Mouse (Mus musculus) retina, adult 2 months (tissue): Measurements from ENCODE around the gene Unc13b.

ENCODE experiments used
- DNase-seq: peaks from one replicate; pipeline ENCODE4 v3.0.0-alpha.2; 2012; ENCODE audit warnings: low read depth, low spot score

Unc13b gene

GRCm38 (mm10) chr4:43216491-43216890 lies 157.7 kb downstream of the Unc13b start:
- no peak for DNase-seq

GRCm38 (mm10) chr4:43217997-43218396 lies 159.2 kb downstream of the Unc13b start:
- no peak for DNase-seq

- DNase-seq = no peak
Measured at GRCm38 (mm10) chr4:43231821-43232220, 173.1 kb downstream of the Unc13b start.

DNA sequence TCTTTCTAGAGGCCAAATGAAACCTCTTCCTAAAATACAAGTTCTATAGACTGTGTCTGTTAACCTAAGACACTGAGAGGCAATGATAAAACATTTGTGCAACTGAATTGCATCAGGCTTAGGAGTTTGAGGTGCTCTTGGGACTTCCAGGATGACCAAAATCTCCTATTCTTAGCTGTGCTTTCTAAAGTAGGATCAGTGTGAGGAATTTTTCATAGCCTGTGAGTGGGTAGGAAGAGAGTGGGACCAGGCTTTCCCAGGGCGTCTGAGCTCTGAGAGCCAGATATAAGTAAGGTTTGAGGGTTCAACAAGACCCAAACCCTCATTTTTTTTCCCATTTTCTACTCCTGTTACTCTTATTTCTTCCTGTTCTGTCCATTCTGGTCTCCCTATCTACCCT lies 174.2 kb downstream of the Unc13b start:
- no peak for DNase-seq

- no peak for DNase-seq
Measured at GRCm38 (mm10) chr4:43233489-43233888, 174.7 kb downstream of the Unc13b start.

- no peak for DNase-seq
Measured at GRCm38 (mm10) chr4:43236898-43237297, 178.1 kb downstream of the Unc13b start.

DNA sequence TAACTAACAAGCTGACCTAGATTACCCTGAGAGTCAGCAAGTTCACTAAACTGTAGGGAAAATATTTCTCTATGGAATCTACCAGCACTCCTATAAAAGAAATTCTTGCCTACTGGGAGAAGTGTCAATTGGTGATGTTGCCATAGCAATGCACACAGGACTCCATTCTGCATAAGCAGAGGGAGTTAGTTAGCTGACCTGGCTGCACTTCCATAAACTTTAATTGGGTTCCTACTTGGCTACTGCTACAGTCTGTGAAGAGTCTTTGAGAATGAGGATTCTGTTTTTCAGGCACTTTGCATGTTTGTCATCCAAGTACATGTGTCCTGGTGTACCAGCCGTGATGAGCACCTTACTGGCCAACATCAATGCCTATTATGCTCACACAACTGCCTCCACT lies 182.0 kb downstream of the Unc13b start:
- DNase-seq = no peak

GRCm38 (mm10) chr4:43244022-43244421 lies 185.3 kb downstream of the Unc13b start:
- DNase-seq = no peak

GRCm38 (mm10) chr4:43245776-43246175 lies 187.0 kb downstream of the Unc13b start:
- no peak for DNase-seq

DNA sequence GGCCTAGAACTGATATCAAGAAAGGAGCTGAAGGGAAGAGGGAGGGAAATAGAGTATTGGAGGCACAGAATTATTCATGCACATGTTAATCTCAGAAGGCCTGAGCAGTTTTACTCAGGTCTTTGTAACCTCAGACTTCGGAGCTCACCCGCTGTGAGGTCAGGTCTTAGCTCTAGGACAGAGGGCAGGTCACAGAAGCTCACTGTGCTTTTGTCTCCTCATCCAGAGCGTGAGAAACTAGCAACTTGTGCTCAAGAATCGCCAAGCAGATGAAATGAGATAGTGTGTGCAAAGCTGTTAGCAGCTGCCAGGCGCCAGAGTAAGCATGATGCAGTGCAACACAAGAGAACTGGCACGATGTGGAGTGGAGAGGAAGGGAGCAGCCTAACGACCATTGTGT lies 189.3 kb downstream of the Unc13b start:
- DNase-seq = no peak

DNA sequence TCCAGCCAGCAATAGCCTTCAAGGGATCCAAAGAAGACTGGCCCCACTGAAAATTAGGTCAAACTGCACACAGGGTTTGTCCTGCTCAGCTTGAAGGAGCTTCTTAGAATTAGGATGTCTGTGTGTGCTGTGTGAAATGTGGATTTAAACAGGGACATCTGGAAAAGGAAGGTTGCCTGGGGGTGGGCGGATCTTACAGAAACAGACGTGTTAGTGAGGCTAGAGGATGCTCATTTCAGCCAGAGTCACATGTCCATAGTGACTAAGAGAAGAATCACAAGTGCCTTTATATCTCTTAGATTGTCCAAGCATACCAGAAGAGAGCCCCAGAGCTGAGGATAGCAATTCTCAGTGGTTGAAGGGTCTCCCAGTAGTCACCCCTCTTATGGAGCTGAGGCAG lies 190.2 kb downstream of the Unc13b start:
- no peak for DNase-seq

DNA sequence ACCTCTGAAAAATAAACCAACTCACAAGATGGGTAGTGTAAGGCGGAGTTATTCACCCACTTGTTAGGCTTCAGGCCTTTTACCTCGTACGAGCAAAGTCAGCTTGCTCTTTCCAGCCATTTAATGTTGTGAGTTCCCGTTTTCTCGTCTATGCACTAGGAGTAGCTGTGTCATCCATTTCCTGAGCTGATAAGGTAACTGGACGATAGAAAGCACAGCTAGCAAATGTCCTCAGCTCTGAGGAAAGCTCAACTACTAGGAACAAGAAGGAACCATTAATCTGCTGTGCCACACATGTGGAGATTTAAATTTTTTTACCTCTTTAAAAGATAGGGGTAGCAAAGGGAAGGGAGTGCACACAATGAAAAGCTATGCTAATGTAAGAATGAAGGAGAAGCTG lies 192.5 kb downstream of the Unc13b start:
- no peak for DNase-seq

DNA sequence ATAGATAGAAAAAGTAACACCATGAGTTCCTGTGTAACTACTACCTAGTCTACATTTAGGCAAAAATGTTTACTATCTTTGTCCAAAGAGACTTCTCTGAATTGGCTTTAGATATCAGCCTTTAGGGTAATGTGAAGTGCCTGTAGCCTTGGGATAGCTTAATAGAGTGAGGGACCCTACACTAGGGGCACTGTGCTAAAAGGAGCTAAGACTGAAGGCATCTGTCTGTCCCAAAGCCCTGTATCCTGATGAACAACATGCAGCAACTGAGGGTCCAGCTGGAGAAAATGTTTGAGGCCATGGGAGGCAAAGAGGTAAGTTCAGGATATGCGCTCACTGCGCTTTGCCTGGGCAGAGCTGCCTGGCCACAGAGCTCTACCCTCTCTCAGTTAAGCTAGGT lies 198.3 kb downstream of the Unc13b start:
- no peak for DNase-seq

DNA sequence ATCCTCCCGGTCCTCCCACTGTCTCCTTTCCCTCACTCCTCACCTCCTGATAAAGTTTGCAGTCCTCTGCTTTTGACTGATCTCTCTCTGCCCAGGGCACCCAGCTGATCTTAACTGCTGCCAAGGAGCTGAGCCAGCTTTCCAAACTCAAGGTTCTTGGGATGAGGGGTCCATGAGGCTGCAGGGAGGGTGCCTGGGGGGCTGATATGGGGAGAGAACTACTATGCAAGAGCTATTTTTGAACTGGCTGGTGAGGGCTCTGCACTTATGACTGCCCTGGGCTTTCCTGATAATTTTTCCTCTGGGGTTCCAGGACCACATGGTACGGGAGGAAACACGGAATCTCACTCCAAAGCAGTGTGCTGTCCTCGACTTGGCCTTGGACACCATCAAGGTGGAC lies 199.8 kb downstream of the Unc13b start:
- no peak for DNase-seq

GRCm38 (mm10) chr4:43259435-43259834 lies 200.7 kb downstream of the Unc13b start:
- no peak for DNase-seq

DNA sequence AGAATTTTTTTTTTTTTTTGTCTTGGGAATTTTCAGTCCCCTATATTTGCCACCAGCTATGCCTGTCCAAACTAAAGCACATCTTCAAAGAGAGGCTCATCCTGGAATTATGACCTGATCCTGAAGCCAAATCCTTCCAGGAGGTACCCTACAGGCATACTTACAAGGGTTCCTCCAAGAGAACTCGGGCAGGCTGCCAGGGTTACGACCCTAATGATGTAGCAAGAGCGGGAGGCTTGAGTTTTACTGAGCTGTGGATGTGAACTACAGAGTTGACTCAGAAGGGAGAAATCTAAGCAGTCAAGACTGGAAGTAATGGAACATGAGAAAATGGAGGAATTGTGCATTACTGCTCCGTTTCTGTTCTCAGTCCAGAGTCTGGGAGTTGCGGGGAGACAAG lies 201.3 kb downstream of the Unc13b start:
- no peak for DNase-seq

GRCm38 (mm10) chr4:43262821-43263220 lies 204.1 kb downstream of the Unc13b start:
- DNase-seq = no peak

- DNase-seq = no peak
Measured at GRCm38 (mm10) chr4:43266146-43266545, 207.4 kb downstream of the Unc13b start.

DNA sequence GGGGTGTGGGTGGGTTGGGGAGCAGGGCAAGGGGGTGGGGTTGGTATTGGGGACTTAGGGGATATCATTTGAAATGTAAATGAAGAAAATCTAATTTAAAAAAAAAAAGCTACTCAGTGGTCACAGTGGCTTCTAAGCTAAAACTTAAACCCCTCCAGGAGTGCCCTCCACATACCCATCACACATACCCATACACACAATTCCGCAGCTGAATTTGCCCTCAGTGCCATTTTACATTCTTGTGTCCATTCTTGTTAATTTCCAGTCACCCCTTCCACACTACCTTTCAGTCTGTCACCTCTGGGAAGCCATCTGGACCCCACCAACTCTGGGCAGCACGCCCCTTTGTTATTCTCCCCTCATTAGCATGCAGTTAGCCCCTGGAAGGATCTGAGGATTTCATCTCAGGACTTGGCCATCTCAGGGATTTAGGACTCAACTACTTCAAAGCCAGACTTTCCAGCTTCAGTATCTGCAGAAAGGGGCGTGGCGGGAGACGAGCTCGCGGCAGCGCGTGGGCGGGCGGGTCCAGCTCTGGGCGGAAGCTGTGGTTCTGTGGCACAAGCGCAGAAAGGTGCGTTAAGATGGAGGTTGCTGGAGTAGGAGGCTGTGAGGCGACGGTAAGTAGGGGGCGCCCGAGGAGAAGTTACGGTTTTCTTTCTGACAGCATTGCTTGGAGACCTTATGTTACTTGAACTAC lies 208.0 kb downstream of the Unc13b start, which contains the start of gene Atp8b5:
TSS of gene Atp8b5 (plus strand) at position 537 of the 700 bp plus-strand sequence.
- DNase-seq = peak; percentile 18

GRCm38 (mm10) chr4:43267323-43267658 lies 208.5 kb downstream of the Unc13b start:
- no peak for DNase-seq

DNA sequence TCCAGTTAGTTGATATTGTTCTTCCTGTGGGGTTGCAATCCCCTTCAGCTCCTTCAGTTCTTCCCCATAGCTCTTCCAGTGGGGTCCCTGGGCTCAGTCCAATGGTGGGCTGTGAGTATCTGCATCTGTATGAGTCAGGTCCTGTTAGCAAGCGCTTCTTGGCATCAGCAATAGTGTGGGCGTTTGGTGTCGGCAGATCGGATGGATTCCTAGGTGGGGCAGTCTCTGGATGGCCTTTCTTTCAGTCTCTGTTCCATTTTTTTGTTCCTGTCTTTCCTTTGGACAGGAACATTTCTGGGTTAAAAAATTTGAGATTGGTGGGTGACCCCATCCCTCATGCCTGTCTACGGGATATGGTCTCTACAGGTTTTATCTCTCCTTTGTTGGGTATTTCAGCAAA lies 226.7 kb downstream of the Unc13b start:
- DNase-seq = no peak

GRCm38 (mm10) chr4:43287305-43287704 lies 228.6 kb downstream of the Unc13b start:
- no peak for DNase-seq

DNA sequence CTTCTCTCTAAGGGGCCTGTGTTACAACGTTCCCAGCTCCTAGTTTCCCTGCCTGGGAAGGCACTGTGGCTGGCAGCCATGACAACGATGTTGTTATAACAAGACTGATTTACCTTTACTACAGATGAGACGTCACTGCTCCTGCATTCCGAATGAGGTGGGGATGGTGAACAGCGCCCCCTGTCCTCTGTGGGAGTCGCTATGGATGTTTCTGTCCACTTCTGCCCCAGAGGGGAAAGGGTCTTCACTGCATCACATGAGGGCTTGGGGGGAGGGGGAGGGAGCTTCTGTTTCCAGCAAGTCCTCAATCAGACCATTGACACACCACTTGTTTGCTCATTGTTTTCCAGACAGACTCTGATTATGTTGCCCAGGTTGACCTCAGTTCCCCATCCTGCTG lies 235.2 kb downstream of the Unc13b start:
- no peak for DNase-seq

DNA sequence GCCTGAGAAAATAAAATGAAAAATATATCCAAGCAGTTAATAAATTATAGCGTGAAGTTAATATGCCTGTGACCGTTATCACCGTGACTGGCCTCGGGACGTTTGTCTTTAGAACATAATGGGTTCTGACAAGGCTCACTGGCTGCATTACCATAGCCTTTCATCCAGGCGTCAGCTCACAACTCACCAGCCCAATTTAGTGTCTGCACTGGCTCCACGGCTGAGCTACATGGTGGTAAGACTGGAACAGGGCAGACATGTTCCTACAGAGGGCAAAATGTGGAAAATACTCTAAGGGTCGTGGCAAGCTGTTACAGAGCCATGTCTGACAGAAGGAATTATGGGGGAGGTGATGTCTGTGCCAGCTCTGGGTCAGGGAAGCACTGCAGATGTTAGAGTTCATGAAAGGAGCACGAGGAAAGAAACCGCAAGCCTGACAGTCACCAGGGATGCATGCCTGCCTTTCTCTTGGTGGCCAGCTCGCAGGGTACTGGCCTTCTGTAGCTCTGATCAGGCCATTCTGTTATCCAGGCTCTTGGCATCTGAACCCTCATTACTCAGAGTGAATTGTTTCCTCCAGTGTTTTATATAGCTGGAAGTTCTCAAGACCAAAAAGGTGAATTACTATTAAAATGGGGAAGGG lies 251.1 kb downstream of the Unc13b start:
- no peak for DNase-seq
